Mouse (Mus musculus) ES-Bruce4 (cell line): ENCODE results near the gene Tssk3. TPM values are rescaled to one million over a fixed set of nuclear protein-coding genes. Genes with fewer than 3 reads are reported as not detected.
"Not testable (repeated sequence)": the region's sequence is repeated elsewhere in the genome, so short reads cannot be mapped to it uniquely, and the experiment has no call there.

ENCODE experiments used
- H3K27ac ChIP-seq: 2 replicates; pipeline ENCODE4 v1.5.1; 2012; ENCODE audit warnings: low read length, inconsistent platforms; ENCODE audit not compliant: insufficient read depth
- H3K27me3 ChIP-seq: 2 replicates; pipeline ENCODE4 v1.6.1; 2012; ENCODE audit warnings: mild to moderate bottlenecking, low read length, inconsistent platforms; ENCODE audit not compliant: control insufficient read depth, poor library complexity, insufficient read depth, severe bottlenecking
- H3K36me3 ChIP-seq: 2 replicates; pipeline ENCODE4 v1.6.1; 2012; ENCODE audit warnings: inconsistent platforms, mild to moderate bottlenecking, low read length, moderate library complexity; ENCODE audit not compliant: control insufficient read depth, poor library complexity, insufficient read depth, severe bottlenecking
- H3K4me1 ChIP-seq: one replicate; pipeline ENCODE4 v1.8.1; 2011; ENCODE audit warnings: low read length; ENCODE audit not compliant: control insufficient read depth, insufficient read depth
- H3K4me3 ChIP-seq: 2 replicates; pipeline ENCODE4 v1.5.1; 2011; ENCODE audit warnings: low read depth, mild to moderate bottlenecking, low read length
- H3K9ac ChIP-seq: 2 replicates; pipeline ENCODE4 v1.6.1; 2012; ENCODE audit warnings: low read depth, mild to moderate bottlenecking, inconsistent platforms; ENCODE audit not compliant: poor library complexity, severe bottlenecking
- H3K9me3 ChIP-seq: replicated peaks from 2 replicates; pipeline ENCODE4 v1.6.1; 2012; ENCODE audit warnings: mild to moderate bottlenecking, low read length, inconsistent platforms; ENCODE audit not compliant: control insufficient read depth, poor library complexity, insufficient read depth, severe bottlenecking
- CTCF ChIP-seq: IDR thresholded peaks from one replicate; pipeline ENCODE4 v1.8.1; 2011; ENCODE audit warnings: low read depth, low read length
- EP300 ChIP-seq: IDR thresholded peaks from 2 replicates; pipeline ENCODE4 v1.6.1; 2011; ENCODE audit warnings: low read depth, low read length; ENCODE audit not compliant: insufficient read depth
- POLR2A ChIP-seq: IDR thresholded peaks from one replicate; pipeline ENCODE4 v1.8.1; 2011; ENCODE audit warnings: low read length; ENCODE audit not compliant: insufficient read depth
- polyA plus RNA-seq: library from polyadenylated mRNA; stranded (reverse); fragments of >200 nt; gene quantifications from 2 replicates; pipeline ENCODE4 v1.2.4, GENCODE M21; 2011; ENCODE audit warnings: low read depth; ENCODE audit not compliant: missing spikeins, insufficient read depth, insufficient read length

Gene Tssk3
- polyA plus RNA-seq, 1 experiment: not detected

DNA sequence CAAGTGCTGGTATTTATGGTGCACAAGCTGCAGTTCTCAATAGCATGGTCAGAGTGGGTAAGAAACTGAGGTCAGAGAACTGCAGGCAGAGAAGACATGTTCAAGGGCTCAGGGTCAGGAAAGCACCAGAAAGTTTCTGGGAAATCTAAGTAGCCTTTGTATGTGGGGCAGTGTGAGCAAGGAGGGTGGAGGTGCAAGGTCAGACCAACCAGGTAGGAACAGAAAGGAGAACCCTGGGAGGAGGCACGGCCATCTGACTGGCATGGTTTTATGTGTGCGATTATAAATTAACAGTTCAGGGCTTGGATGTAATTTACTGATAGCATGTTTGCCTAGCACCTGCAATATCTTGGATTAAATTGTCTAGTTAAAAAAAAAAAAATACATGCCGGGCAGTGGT lies 31.1 kb downstream of the Tssk3 start:
- no peaks in the 10 kb centered on the region for H3K4me1 ChIP-seq
- peak overlapping the region; percentile 60 for H3K27ac ChIP-seq
- no peak overlapping the region for H3K9ac ChIP-seq
- no peaks in the 10 kb centered on the region for H3K36me3 ChIP-seq
- no peak overlapping the region for H3K4me3 ChIP-seq
- H3K27me3 ChIP-seq: no peaks in the 10 kb centered on the region
- TF ChIP-seq EP300 (no peak), CTCF (no peak), POLR2A (no peak)
- no peaks in the 10 kb centered on the region for H3K9me3 ChIP-seq

DNA sequence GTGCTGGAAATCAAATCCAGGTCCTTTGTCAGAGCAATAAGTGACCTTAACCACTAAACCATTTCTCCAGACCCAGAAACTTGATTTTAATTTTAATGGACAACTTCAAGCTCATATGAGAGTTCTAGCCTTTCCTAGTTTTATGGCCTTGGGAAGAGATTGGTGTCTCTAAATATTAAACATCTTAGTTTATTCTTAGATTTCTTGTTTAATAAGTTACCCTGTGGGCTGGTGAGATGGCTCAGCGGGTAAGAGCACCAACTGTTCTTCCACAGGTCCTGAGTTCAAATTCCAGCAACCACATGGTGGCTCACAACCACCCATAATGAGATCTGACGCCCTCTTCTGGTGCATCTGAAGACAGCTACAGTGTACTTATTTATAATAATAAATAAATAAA lies 33.5 kb downstream of the Tssk3 start:
- not testable (repeated sequence) for H3K27ac ChIP-seq

DNA sequence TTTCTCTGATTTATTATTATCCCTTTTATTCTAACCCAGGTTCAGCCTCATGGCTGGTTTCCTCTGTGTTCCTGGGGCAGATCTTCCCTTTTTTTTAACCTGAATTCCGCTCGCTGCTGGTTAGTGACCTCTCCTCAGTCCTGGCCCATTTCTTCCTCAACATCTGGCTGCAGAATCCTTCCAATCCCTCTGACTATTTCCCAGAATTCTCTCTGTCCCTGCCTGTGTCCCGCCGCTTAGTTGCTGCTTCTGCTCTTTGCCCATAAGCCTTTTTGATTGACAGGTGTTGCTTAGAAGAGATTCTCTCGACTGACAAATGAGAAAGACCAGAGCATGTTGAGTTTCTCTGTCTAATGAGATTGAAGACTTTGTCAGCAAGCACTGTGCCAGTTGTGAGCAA lies 34.7 kb downstream of the Tssk3 start:
- Histone ChIP-seq H3K9me3 (no peaks in the 10 kb centered on the region), H3K9ac (no peak overlapping the region), H3K27me3 (no peaks in the 10 kb centered on the region), H3K27ac (no peak overlapping the region), H3K36me3 (no peaks in the 10 kb centered on the region), H3K4me1 (no peaks in the 10 kb centered on the region), H3K4me3 (no peak overlapping the region)
- TF ChIP-seq EP300 (no peak), POLR2A (no peak), CTCF (no peak)

More for the DNA sequence above, 33.5 kb downstream of the Tssk3 start:
- not testable (repeated sequence) for H3K4me1 ChIP-seq, H3K9me3 ChIP-seq, H3K9ac ChIP-seq, H3K4me3 ChIP-seq, H3K27me3 ChIP-seq, H3K36me3 ChIP-seq

DNA sequence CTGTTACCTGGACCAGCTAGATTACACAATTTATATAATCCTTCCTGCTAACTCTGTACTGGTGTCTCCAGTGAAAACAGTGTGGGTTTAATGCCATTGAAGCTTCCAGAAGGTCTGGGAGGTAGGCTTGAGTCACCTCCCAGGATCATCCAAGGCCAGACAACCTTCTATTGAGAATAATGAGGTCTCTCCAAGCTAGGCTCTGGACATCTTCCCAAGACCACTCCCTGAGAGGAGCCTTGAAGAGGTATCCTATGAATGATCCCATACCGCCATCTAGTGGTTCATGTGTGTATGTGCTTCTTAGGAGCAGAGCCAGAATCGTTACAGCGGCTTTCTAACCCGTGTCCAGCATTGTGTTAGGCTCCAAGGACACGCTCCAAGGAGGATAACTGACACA lies 35.6 kb downstream of the Tssk3 start:
- Histone ChIP-seq H3K9me3 (no peaks in the 10 kb centered on the region), H3K36me3 (no peaks in the 10 kb centered on the region), H3K27me3 (no peaks in the 10 kb centered on the region), H3K4me1 (no peaks in the 10 kb centered on the region), H3K9ac (no peak overlapping the region), H3K4me3 (no peak overlapping the region), H3K27ac (no peak overlapping the region)
- TF ChIP-seq CTCF: peak; percentile 40
- TF ChIP-seq EP300: no peak
- TF ChIP-seq POLR2A: no peak

DNA sequence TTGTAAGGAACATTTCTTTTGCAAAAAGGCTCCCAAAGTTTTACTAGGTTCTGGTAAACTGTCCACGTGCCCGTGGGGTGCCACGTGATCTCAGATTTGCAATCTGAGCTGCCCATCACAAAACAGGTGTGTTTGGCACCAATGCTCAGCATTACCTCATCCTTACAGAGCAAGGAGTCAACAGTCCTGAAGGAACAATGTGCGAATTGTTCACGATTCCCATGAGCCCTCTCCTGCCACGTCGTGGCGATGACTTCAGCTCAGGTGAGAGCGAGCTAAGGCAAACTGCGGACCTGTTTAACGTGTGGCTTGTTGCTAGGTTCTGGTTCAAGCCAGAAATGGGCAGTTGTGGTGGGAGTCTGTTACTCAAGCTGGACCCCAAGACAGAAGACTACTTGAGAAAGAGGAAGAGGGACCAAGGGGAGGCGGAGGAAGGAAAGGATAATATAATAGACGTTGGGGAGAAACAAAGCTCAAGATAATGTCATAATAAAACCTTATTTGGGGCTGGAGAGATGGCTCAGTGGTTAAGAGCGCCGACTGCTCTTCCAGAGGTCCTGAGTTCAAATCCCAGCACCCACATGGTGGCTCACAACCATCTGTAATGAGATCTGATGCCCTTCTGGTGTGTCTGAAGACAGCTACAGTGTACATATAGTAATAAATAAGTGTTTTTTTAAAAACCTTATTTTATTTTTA lies 39.2 kb downstream of the Tssk3 start:
- Histone ChIP-seq H3K9me3 (no peaks in the 10 kb centered on the region), H3K4me3 (no peak overlapping the region), H3K36me3 (no peaks in the 10 kb centered on the region), H3K27ac (no peak overlapping the region), H3K27me3 (no peaks in the 10 kb centered on the region), H3K9ac (no peak overlapping the region), H3K4me1 (no peaks in the 10 kb centered on the region)
- no peak for TF ChIP-seq EP300
- no peak for TF ChIP-seq POLR2A
- no peak for TF ChIP-seq CTCF

DNA sequence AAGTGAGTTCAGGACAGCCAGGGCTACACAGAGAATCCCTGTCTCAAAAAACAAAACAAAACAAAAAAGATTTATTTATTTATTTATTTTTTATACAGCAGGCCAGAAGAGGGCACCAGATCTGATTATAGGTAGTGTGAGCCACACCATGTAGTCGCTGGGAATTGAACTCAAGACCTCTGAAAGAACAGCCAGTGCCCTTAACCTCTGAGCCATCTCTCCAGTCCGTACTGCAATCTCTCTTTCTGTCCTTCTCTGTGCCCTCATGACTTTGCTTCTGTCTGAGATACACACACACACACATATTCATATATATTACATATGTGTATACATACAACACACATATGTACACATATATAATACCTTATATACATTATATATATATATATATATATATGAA lies 40.0 kb downstream of the Tssk3 start:
- Histone ChIP-seq H3K9me3 (no peaks in the 10 kb centered on the region), H3K27me3 (no peaks in the 10 kb centered on the region), H3K4me3 (no peak overlapping the region), H3K4me1 (no peaks in the 10 kb centered on the region), H3K27ac (no peak overlapping the region), H3K36me3 (no peaks in the 10 kb centered on the region), H3K9ac (no peak overlapping the region)
- TF ChIP-seq CTCF (no peak), EP300 (no peak), POLR2A (no peak)
